Mouse (Mus musculus): ENCODE data around the gene Gm11937.
"Not testable (repeated sequence)": the region's sequence is repeated elsewhere in the genome, so short reads cannot be mapped to it uniquely, and the experiment has no call there.

The Gm11937 gene

GRCm38 (mm10) chr11:99610089-99610488 lies at the start of gene Gm11937:
Gm11937 (minus strand) TSS chr11:99610189.
- not testable (repeated sequence) for DNase-seq (ENCODE audit: low spot score in 2 of 2)

GRCm38 (mm10) chr11:99659256-99659655 lies 49.3 kb upstream of the Gm11937 start:
- no peak for DNase-seq (ENCODE audit: low spot score in 2 of 2)

GRCm38 (mm10) chr11:99658467-99659010 lies 48.5 kb upstream of the Gm11937 start, which contains the start of gene Gm11563:
Gm11563 (minus strand) TSS chr11:99658960.
- DNase-seq (ENCODE audit: low spot score in 2 of 2): not testable (repeated sequence)

- DNase-seq (ENCODE audit: low spot score in 2 of 2): no peak
Measured at GRCm38 (mm10) chr11:99657051-99657450, 47.1 kb upstream of the Gm11937 start.

- no peak for DNase-seq (ENCODE audit: low spot score in 2 of 2)
Measured at GRCm38 (mm10) chr11:99650136-99650535, 40.1 kb upstream of the Gm11937 start, which contains the start of gene Gm11555. Gm11555 (minus strand) TSS chr11:99650236.

- no peak for DNase-seq (ENCODE audit: low spot score in 2 of 2)
Measured at GRCm38 (mm10) chr11:99646444-99646843, 36.5 kb upstream of the Gm11937 start.

- DNase-seq (ENCODE audit: low spot score in 2 of 2): no peak
Measured at GRCm38 (mm10) chr11:99644351-99644750, 34.4 kb upstream of the Gm11937 start.

GRCm38 (mm10) chr11:99643635-99644139 lies 33.7 kb upstream of the Gm11937 start, which contains the start of gene Krtap4-7:
Krtap4-7 (minus strand) TSS chr11:99644089.
- DNase-seq (ENCODE audit: low spot score in 2 of 2): not testable (repeated sequence)

GRCm38 (mm10) chr11:99640926-99641325 lies 30.9 kb upstream of the Gm11937 start:
- no peak for DNase-seq (ENCODE audit: low spot score in 2 of 2)

GRCm38 (mm10) chr11:99637086-99637485 lies 27.1 kb upstream of the Gm11937 start:
- DNase-seq (ENCODE audit: low spot score in 2 of 2): no peak

GRCm38 (mm10) chr11:99634653-99635134 lies 24.7 kb upstream of the Gm11937 start, which contains the start of gene Krtap4-2:
Krtap4-2 (minus strand) TSS chr11:99635084.
- DNase-seq (ENCODE audit: low spot score in 2 of 2): no peak

- DNase-seq (ENCODE audit: low spot score in 2 of 2): no peak
Measured at GRCm38 (mm10) chr11:99633293-99633692, 23.3 kb upstream of the Gm11937 start.

- DNase-seq (ENCODE audit: low spot score in 2 of 2): no peak
Measured at GRCm38 (mm10) chr11:99630890-99631289, 20.9 kb upstream of the Gm11937 start.

- DNase-seq (ENCODE audit: low spot score in 2 of 2): no peak
Measured at GRCm38 (mm10) chr11:99628138-99628537, 18.1 kb upstream of the Gm11937 start, which contains the start of gene Krtap4-1. Krtap4-1 (minus strand) TSS chr11:99628238.

- no peak for DNase-seq (ENCODE audit: low spot score in 2 of 2)
Measured at GRCm38 (mm10) chr11:99620335-99620734, 10.3 kb upstream of the Gm11937 start, which contains the start of gene Gm11562. Gm11562 (minus strand) TSS chr11:99620435.

GRCm38 (mm10) chr11:99614796-99615363 lies 4.9 kb upstream of the Gm11937 start, which contains the start of gene Krtap2-4:
Krtap2-4 (minus strand) TSS chr11:99614846.
- no peak for DNase-seq (ENCODE audit: low spot score in 2 of 2)

- DNase-seq (ENCODE audit: low spot score in 2 of 2): no peak
Measured at GRCm38 (mm10) chr11:99609126-99609525, 863 bp downstream of the Gm11937 start.

GRCm38 (mm10) chr11:99603208-99603607 lies 6.8 kb downstream of the Gm11937 start, which contains the start of gene Gm11938:
Gm11938 (minus strand) TSS chr11:99603308.
- DNase-seq (ENCODE audit: low spot score in 2 of 2): not testable (repeated sequence)

GRCm38 (mm10) chr11:99597742-99598141 lies 12.2 kb downstream of the Gm11937 start, which contains the start of gene Krtap9-3:
Krtap9-3 (minus strand) TSS chr11:99598105.
- DNase-seq (ENCODE audit: low spot score in 2 of 2): not testable (repeated sequence)

- no peak for DNase-seq (ENCODE audit: low spot score in 2 of 2)
Measured at GRCm38 (mm10) chr11:99590981-99591380, 19.0 kb downstream of the Gm11937 start, which contains the start of gene Krtap1-3. Krtap1-3 (minus strand) TSS chr11:99591339.

GRCm38 (mm10) chr11:99585096-99585495 lies 24.9 kb downstream of the Gm11937 start:
- DNase-seq (ENCODE audit: low spot score in 2 of 2): no peak

GRCm38 (mm10) chr11:99583245-99583704 lies 26.7 kb downstream of the Gm11937 start, which contains the start of gene Krtap1-4:
Krtap1-4 (minus strand) TSS chr11:99583654.
- DNase-seq (ENCODE audit: low spot score in 2 of 2): no peak
